Mouse (Mus musculus) left cerebral cortex, postnatal 36 days (tissue): Measurements from ENCODE around the gene Serinc1. TPM values are rescaled to one million over a fixed set of nuclear protein-coding genes. Genes with fewer than 3 reads are reported as not detected.
"Not testable (repeated sequence)": the region's sequence is repeated elsewhere in the genome, so short reads cannot be mapped to it uniquely, and the experiment has no call there.

Experiments
- DNase-seq, 2 experiments: peaks; one replicate each; pipeline ENCODE4 v3.0.0; 2021 to 2022; ENCODE audit warnings: low spot score in 2 of 2, mixed read lengths in 1 of 2
- intact Hi-C: fragments of 180-260 bp; cut with DNase I; formaldehyde crosslinking; loops from one replicate; pipeline ENCODE4 v1.15.1; 2025
- total RNA-seq, 2 experiments: library from RNA; stranded (reverse); gene quantifications; 2 replicates each; pipeline ENCODE4 v1.2.3; 2021

Serinc1 gene
- total RNA-seq: 1,000 to 10,000 TPM in 1 of 2 experiments, 100 to 1,000 TPM in 1; 965 to 1,014 TPM

DNA sequence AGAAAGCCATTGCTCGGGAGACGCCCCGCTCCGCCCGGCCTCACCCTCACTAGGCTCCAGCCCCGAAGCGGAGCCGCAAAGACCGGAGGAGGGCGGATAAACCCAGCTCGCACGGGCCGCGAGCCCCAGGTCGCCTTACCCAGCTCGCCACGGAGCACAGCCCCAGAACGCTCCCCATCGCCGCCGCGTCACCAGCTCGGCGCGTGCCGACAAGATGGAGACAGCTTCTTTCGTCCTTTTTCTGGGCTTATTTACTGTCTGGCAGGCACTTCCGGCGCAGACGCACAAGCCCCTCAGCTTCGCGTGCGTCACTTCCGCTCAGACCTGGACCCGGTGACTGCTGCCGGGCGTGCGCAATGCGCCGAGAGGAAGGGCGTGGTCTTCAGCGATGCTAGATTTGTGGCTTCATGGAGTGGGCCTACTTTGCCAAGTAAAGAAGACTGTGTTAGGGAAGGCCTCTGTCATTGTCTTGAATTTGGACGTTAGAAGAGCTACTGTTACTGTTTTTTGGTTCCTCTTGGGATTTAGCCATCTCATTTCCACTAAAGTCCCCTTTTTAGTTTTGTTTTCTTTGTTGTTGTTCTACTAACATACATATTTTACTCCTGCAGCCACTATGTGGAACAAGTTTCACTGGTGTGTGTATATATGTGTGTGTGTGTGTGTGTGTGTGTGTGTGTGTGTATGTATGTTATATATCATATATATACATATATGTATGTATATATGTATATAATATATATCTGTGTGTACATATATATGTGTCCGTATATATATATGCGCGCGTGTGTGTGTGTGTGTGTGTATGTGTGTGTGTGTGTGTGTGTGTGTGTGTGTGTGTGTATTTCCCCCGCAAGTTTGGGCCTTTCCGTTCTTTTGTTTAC, at the start of gene Serinc1:
Gene Serinc1, minus strand, starts transcription at position 313 of the 884 bp plus-strand sequence.
- DNase-seq: peak; percentile 95
- intact Hi-C loops: loop anchor here (1.0 to 10.0 kb wide), 2 partner anchors 46 to 192 kb away; partner anchors contain the start of gene Hsf2

DNA sequence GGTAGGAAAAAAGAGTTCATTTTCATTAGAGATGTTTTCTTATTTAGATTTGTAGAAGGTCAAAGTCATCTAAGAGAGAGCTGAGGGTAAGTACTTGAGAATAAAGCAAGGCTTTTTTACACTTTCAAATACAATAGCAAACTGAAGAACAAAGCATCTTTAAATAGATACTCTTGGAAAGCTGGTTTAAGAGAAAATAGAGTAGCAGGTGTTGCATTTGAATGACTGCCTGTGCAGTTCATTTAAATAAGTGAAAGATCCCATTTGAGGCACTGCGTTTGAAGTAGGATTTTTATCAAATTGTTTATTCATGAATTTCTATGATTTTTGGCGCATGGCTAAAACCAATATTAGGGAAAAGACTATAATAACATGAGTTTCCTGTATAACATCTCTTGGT, 44.4 kb upstream of the Serinc1 start:
- intact Hi-C loops: no loop called here

GRCm38 (mm10) chr10:57572130-57572529, 39.8 kb upstream of the Serinc1 start:
- no peak for DNase-seq
- intact Hi-C loops: no loop called here

More for the DNA sequence above, 44.4 kb upstream of the Serinc1 start:
- no peak for DNase-seq

DNA sequence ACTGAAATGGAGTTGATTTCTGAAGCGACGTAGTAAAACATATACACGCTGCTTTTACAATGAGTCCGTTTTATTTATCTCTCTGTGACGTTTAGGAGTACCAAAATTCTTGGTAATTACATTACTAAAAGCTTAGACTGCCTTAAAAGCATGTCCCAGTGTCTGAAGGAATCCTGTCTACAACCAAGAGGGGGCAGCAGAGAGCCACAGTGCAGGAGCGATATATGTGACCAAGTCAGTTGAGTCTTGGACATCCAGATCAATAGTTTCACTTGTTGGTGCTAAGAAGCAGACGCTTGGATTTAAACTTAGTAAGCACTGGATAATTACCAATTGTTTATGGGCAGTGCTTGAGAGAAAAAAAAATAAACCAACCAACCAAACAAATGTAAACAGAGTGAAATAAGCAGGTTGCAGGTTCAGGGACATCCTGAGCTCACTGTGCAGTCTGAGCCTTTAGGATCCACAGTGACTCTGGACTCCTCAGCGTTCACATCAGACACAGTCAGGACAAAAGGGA, 38.9 kb upstream of the Serinc1 start:
- peak; percentile 14 to 15 for DNase-seq
- intact Hi-C loops: no loop called here

- intact Hi-C loops: no loop called here
- DNase-seq: no peak
Observed at GRCm38 (mm10) chr10:57569023-57569931, 36.9 kb upstream of the Serinc1 start.

- DNase-seq: no peak
- intact Hi-C loops: no loop called here
Observed at GRCm38 (mm10) chr10:57566221-57566620, 33.9 kb upstream of the Serinc1 start.

- intact Hi-C loops: no loop called here
- DNase-seq: no peak
Observed at GRCm38 (mm10) chr10:57557597-57557996, 25.3 kb upstream of the Serinc1 start.

DNA sequence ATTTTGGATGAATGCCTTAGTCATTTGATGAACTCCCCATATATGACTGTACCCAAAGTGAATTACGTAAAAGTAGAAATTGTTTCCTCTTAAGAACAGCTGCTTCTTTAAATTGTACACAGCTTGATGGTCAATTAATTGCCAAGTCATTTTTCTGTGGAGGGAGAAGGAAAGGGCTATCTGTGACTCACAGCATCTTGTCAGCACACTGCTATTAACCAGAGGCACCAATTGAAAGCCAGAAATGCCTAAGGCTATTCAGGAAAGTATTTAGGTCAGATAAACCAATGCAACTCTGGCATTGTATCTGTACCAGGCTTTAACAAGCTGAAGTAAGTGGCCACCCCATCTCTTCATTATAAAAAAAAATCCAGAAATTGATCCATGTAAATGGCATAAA, 21.4 kb upstream of the Serinc1 start:
- no peak for DNase-seq
- intact Hi-C loops: no loop called here

GRCm38 (mm10) chr10:57549631-57550030, 17.3 kb upstream of the Serinc1 start:
- no peak for DNase-seq
- intact Hi-C loops: no loop called here

DNA sequence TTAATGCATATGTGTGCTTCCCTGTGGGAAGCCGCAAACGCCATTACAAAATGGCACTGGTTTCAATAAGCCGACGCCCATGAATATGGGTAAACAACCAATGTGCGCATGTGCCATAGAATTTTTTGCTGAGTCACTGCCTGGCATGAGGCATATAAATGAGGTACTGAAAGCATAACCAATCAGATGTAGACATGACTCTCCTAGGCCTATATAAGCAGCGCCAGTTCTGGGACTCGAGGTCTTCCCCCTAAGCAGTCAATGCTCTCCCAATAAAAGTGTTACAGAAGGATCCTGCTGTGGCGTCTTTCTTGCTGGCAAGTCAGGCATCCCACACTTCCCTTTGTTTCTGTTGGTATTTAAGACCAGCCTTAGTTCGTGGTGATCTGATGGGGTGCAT, 11.6 kb upstream of the Serinc1 start:
- intact Hi-C loops, DNase-seq: not testable (repeated sequence)

DNA sequence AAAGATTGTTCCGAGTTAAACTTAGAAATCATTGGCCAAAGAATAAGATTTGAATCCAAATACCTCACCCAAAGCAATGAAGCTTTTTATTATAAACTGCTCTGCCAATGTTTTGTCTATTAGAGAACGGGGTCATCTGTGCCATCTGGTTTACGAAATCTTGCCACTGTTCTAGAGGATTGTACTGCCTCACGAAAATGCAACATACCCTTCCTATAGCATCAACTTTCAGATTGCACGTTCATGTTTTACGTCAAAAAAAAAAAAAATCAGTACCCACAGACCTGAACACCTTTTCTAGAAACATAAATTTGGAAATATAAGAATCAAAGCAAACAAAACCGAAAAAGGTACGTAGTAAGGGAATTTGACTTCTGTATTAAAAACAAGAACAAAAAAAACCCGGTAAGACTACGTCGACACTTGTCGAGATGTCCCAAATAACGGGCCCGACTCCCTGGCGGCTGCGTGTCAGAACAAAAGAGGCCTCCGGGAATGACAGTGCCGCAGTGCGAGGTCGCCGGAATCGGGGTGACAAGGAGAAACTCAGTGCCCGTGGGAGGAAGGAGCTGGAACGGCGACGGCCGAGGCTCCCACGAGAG, 613 bp downstream of the Serinc1 start:
- DNase-seq: no peak
- intact Hi-C loops: loop anchor here (1.0 to 10.0 kb wide), 2 partner anchors 45 to 193 kb away; partner anchors contain the start of gene Hsf2

DNA sequence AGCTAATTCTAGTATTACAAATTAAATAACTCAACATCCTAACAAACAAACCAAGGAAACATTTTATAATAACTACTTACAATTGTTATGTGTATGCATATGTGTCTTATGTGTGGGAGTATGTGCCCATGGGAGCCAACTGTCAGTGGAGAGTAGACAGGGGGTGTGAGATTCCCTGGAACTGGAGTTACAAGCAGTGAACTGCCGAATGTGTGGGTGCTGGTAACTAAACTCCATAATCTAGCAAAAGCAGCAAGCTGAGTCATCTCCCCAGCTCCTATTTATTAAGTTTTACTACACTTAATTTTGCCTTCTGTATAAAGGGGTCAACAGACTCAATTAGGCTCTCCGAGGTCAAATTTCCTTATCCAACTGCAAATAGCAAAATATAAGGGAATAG, 1.3 kb downstream of the Serinc1 start:
- DNase-seq: no peak
- intact Hi-C loops: loop anchor here (10.0 kb wide), 1 partner anchor 194 kb away; no protein-coding TSS in a partner anchor

DNA sequence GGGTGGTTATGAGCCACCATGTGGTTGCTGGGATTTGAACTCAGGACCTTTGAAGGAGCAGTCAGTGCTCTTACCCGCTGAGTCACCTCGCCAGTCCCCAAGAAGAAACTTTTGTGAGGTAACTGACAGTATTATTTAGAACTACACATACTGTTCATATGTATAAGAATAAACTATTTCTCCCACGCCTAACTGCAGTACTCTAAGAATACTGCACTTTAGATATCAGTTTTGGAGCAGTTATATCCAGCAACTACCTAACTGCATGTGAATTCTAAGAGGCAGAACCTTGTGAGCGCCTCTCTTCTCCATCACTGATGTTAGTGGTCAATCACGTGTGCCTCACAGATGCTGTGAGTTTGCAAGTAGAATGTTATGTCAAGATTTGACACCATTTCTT, 5.9 kb downstream of the Serinc1 start:
- intact Hi-C loops: no loop called here
- DNase-seq: no peak

GRCm38 (mm10) chr10:57515278-57515677, 17.1 kb downstream of the Serinc1 start:
- intact Hi-C loops: no loop called here
- no peak for DNase-seq

DNA sequence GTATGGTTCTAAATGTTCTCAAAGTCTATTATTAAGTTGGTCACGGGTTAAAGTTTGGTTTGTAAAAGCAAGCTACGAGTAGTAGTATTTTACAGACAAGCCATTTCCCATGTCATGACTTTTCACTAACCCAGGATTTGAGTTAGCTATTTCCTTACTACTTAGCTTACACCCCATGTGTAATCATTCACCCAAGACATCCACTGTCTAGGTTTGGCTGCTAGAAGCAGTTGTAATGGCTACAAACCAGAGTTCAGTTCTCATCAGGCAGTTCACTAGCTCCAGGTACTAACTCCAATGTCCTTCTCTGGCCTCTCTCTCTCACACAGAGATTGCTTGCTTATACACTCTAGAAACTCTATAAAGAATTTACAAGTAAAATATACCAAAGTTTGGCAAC, 17.7 kb downstream of the Serinc1 start:
- no peak for DNase-seq
- intact Hi-C loops: no loop called here

DNA sequence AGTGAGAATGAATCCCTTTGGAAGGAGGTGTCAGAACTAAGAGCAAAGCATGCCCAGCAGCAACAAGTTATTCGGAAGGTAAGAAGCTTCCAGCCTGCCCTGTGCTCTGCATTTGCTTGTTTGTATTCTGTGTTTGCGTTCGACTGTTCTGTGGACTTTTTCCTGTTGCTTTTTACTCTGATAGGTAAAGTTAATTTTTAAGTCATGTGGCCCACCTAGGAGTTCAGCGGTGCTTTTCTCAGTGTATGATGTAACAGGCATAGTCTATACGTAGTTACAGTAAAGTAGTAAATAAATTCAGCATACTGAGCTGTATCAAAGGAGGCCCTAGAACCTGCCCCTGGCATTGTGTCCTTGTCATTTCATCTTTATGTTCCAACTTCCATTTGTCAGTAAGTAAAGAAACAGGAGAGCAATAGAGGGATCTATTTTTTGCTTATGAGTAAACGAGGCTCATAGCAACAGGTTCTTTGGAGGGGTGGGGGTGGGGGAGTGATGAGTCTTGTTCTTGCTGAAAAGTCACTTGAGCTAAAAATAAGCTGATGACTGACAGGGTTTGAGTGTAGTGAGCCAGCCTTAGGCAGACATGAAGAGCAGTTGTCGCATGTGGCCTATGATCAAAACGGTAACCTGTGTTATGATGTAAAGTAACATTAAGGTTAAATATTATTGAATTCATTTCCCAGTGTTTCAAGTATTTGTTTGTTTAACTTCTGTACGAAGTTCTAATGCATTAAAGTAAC, 32.7 kb downstream of the Serinc1 start:
- intact Hi-C loops: no loop called here
- no peak for DNase-seq

DNA sequence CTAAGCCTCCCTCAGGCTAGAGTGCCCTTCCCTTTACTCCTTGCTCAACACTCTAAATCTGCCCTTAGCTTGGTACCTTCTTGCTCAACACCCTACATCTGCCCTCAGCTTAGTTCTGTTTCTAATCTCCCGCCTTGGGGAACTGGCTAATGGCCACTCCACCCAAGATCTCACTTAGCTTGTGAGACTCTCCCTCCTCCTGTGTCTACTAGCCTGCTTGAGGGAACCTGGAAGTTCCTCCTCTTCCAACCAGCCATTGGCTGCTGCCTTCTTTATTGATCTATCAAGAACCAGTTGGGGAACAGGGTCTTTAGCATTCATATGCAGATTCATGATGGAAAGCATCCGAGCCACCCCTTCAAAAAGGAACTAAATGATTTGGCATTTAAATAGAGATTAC, 40.3 kb downstream of the Serinc1 start:
- no peak for DNase-seq
- intact Hi-C loops: no loop called here

GRCm38 (mm10) chr10:57488591-57488990, 43.7 kb downstream of the Serinc1 start:
- intact Hi-C loops: no loop called here
- no peak for DNase-seq

GRCm38 (mm10) chr10:57487201-57487600, 45.1 kb downstream of the Serinc1 start:
- intact Hi-C loops: no loop called here
- DNase-seq: no peak
